Mouse (Mus musculus) CH12.LX (cell line): ENCODE measurements around the gene Slc6a17.

Source experiments
- CTCF ChIP-seq, 2 experiments: IDR thresholded peaks in 1 of 2; conservative IDR thresholded peaks in 1 of 2; 2 replicates each; pipeline ENCODE4 v1.5.1; 2011 to 2012; ENCODE audit warnings: low read depth in 2 of 2, low read length in 2 of 2, improper control_type of control experiment in 1 of 2, inconsistent platforms in 1 of 2, mild to moderate bottlenecking in 1 of 2, moderate library complexity in 1 of 2
- RCOR1 ChIP-seq: conservative IDR thresholded peaks from 2 replicates; pipeline ENCODE4 v1.6.1; 2012; ENCODE audit warnings: low read depth, mild to moderate bottlenecking, inconsistent platforms, low read length, improper control_type of control experiment

- TF ChIP-seq CTCF (conservative IDR thresholded peaks at IDR 0.05 in 1 of 2, IDR thresholded peaks at IDR 0.05 in 1 of 2; ENCODE audit: low read depth in 2 of 2, low read length in 2 of 2) (no peak), RCOR1 (no peak)
Measured at GRCm38 (mm10) chr3:107505464-107506367, 12.1 kb downstream of the Slc6a17 start.
